Mouse (Mus musculus): ENCODE measurements around the gene Scube1. TPM values are rescaled to one million over a fixed set of nuclear protein-coding genes. Genes with fewer than 3 reads are reported as not detected.

The Scube1 gene
- polyA plus RNA-seq, 1 experiment = 1.3 TPM

- no peak overlapping the region for H3K4me3 ChIP-seq (ENCODE audit: control insufficient read depth, insufficient read depth, low read length)
- no peaks in the 10 kb centered on the region for H3K36me3 ChIP-seq (ENCODE audit: control insufficient read depth, insufficient read depth, low read length)
- no peak overlapping the region for H3K27ac ChIP-seq (ENCODE audit: control insufficient read depth, insufficient read depth, low read length)
- H3K4me1 ChIP-seq (replicated peaks; ENCODE audit: control insufficient read depth, insufficient read depth, low read length) = no peaks in the 10 kb centered on the region
- H3K27me3 ChIP-seq (ENCODE audit: control insufficient read depth, insufficient read depth, low read length) = no peaks in the 10 kb centered on the region
- 92% methylated on average over 10 of the region's 10 CpGs for WGBS
- no peak for DNase-seq
- TF ChIP-seq CTCF (IDR thresholded peaks at IDR 0.05; ENCODE audit: borderline replicate concordance, control insufficient read depth, extremely low read depth, insufficient read depth, low read length, poor library complexity) (no peak), POLR2A (IDR thresholded peaks at IDR 0.05; ENCODE audit: control insufficient read depth, extremely low read depth, insufficient read depth, low read length, poor library complexity) (no peak)
Observed at GRCm38 (mm10) chr15:83712798-83713197, 12.0 kb downstream of the Scube1 start.

- WGBS = 94% methylated on average over 5 of the region's 5 CpGs
- no peak for DNase-seq
- TF ChIP-seq CTCF (IDR thresholded peaks at IDR 0.05; ENCODE audit: borderline replicate concordance, control insufficient read depth, extremely low read depth, insufficient read depth, low read length, poor library complexity) = no peak
- no peak for TF ChIP-seq POLR2A (IDR thresholded peaks at IDR 0.05; ENCODE audit: control insufficient read depth, extremely low read depth, insufficient read depth, low read length, poor library complexity)
- Histone ChIP-seq H3K36me3 (ENCODE audit: control insufficient read depth, insufficient read depth, low read length) (no peaks in the 10 kb centered on the region), H3K4me1 (replicated peaks; ENCODE audit: control insufficient read depth, insufficient read depth, low read length) (no peaks in the 10 kb centered on the region), H3K27me3 (ENCODE audit: control insufficient read depth, insufficient read depth, low read length) (no peaks in the 10 kb centered on the region), H3K27ac (ENCODE audit: control insufficient read depth, insufficient read depth, low read length) (no peak overlapping the region), H3K4me3 (ENCODE audit: control insufficient read depth, insufficient read depth, low read length) (no peak overlapping the region)
Observed at GRCm38 (mm10) chr15:83712361-83712760, 12.5 kb downstream of the Scube1 start.

GRCm38 (mm10) chr15:83709889-83710774, 14.7 kb downstream of the Scube1 start:
- DNase-seq = no peak
- no peak overlapping the region for H3K4me3 ChIP-seq (ENCODE audit: control insufficient read depth, insufficient read depth, low read length)
- H3K27ac ChIP-seq (ENCODE audit: control insufficient read depth, insufficient read depth, low read length) = no peak overlapping the region
- H3K4me1 ChIP-seq (replicated peaks; ENCODE audit: control insufficient read depth, insufficient read depth, low read length) = no peaks in the 10 kb centered on the region
- 84% methylated on average over 23 of the region's 23 CpGs for WGBS
- H3K27me3 ChIP-seq (ENCODE audit: control insufficient read depth, insufficient read depth, low read length) = no peaks in the 10 kb centered on the region
- no peaks in the 10 kb centered on the region for H3K36me3 ChIP-seq (ENCODE audit: control insufficient read depth, insufficient read depth, low read length)
- TF ChIP-seq CTCF (IDR thresholded peaks at IDR 0.05; ENCODE audit: borderline replicate concordance, control insufficient read depth, extremely low read depth, insufficient read depth, low read length, poor library complexity) (no peak), POLR2A (IDR thresholded peaks at IDR 0.05; ENCODE audit: control insufficient read depth, extremely low read depth, insufficient read depth, low read length, poor library complexity) (no peak)

DNA sequence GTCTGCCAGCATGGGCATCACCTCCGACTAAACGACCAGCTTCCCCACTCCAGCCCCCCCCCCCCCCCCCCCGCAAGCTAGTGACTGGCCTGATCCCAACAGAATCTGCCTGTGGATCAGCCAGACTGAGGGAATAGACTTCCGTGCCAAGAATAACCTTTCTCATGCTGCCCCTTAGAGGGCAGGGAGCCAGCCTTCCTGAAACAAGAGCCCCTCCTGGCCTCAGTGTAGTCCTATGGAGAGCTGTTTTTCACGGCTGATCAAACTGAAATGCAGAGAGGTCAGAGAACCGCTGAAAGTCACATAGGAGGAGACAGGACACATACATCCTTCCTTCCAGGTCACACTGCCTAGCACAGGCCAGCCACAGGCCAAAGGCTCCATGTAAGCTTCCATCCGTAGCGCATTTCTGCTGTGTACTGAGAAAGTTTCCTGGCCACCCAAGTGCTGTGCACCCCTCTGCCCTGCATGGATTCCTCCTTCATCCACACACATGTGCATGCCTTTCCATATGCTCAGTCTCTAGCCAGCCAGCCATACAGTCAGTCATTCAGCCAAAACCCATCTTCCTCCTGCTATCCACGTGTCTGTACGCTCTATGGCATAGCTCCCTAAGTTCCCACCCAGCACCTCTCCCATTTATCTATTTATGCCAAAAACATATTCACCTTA, 18.2 kb downstream of the Scube1 start:
- TF ChIP-seq CTCF (IDR thresholded peaks at IDR 0.05; ENCODE audit: borderline replicate concordance, control insufficient read depth, extremely low read depth, insufficient read depth, low read length, poor library complexity) (no peak), POLR2A (IDR thresholded peaks at IDR 0.05; ENCODE audit: control insufficient read depth, extremely low read depth, insufficient read depth, low read length, poor library complexity) (no peak)
- H3K4me3 ChIP-seq (ENCODE audit: control insufficient read depth, insufficient read depth, low read length) = no peak overlapping the region
- DNase-seq = no peak
- 70% methylated on average over 10 of the region's 10 CpGs for WGBS
- H3K27ac ChIP-seq (ENCODE audit: control insufficient read depth, insufficient read depth, low read length) = no peak overlapping the region
- H3K27me3 ChIP-seq (ENCODE audit: control insufficient read depth, insufficient read depth, low read length) = no peaks in the 10 kb centered on the region
- no peaks in the 10 kb centered on the region for H3K4me1 ChIP-seq (replicated peaks; ENCODE audit: control insufficient read depth, insufficient read depth, low read length)
- no peaks in the 10 kb centered on the region for H3K36me3 ChIP-seq (ENCODE audit: control insufficient read depth, insufficient read depth, low read length)

GRCm38 (mm10) chr15:83700593-83700923, 24.3 kb downstream of the Scube1 start:
- Histone ChIP-seq H3K36me3 (ENCODE audit: control insufficient read depth, insufficient read depth, low read length) (no peaks in the 10 kb centered on the region), H3K4me3 (ENCODE audit: control insufficient read depth, insufficient read depth, low read length) (no peak overlapping the region), H3K4me1 (replicated peaks; ENCODE audit: control insufficient read depth, insufficient read depth, low read length) (no peaks in the 10 kb centered on the region), H3K27me3 (ENCODE audit: control insufficient read depth, insufficient read depth, low read length) (no peaks in the 10 kb centered on the region), H3K27ac (ENCODE audit: control insufficient read depth, insufficient read depth, low read length) (no peak overlapping the region)
- no peak for DNase-seq
- TF ChIP-seq POLR2A (IDR thresholded peaks at IDR 0.05; ENCODE audit: control insufficient read depth, extremely low read depth, insufficient read depth, low read length, poor library complexity) (no peak), CTCF (IDR thresholded peaks at IDR 0.05; ENCODE audit: borderline replicate concordance, control insufficient read depth, extremely low read depth, insufficient read depth, low read length, poor library complexity) (no peak)
- 94% methylated on average over 13 of the region's 13 CpGs for WGBS

DNA sequence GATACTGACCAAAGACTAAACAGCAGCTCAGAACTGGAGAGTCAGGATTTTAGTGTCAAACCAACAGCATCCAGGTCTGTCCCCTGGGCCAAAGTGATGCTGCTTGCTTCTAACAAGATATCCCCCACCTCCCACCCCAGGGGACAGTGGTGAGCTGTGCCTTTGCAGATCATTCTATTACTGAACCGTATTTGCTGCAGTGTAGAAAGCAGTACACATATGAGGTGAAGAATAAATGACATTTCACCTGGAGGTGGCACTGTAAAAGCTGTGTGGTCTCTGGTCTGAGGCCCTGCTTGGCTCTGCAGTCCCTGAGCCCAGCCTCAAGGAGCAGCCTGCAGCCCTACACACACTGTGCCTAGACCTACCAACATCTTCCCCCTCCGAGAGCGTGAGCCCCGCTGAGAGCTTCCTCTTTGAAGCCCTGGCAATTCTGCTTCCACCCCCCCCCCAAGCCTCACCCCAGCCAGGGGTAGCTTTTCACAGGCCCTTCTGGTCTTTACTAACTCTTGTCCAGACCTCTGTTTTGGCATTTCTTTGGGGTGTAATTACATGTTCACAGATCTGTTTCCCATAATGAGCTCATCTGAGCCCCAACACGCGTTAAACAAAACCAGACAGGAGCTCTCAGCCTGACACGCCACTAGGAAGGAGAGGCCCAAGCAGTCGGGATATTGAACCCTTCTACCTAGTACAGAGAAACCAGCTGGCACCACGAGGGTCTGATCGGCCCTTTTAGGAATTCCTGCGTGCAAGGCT, 24.8 kb downstream of the Scube1 start:
- Histone ChIP-seq H3K36me3 (ENCODE audit: control insufficient read depth, insufficient read depth, low read length) (no peaks in the 10 kb centered on the region), H3K4me3 (ENCODE audit: control insufficient read depth, insufficient read depth, low read length) (no peak overlapping the region), H3K4me1 (replicated peaks; ENCODE audit: control insufficient read depth, insufficient read depth, low read length) (no peaks in the 10 kb centered on the region), H3K27ac (ENCODE audit: control insufficient read depth, insufficient read depth, low read length) (no peak overlapping the region), H3K27me3 (ENCODE audit: control insufficient read depth, insufficient read depth, low read length) (no peaks in the 10 kb centered on the region)
- WGBS = 61% methylated on average over 11 of the region's 11 CpGs
- no peak for DNase-seq
- TF ChIP-seq CTCF (IDR thresholded peaks at IDR 0.05; ENCODE audit: borderline replicate concordance, control insufficient read depth, extremely low read depth, insufficient read depth, low read length, poor library complexity) (no peak), POLR2A (IDR thresholded peaks at IDR 0.05; ENCODE audit: control insufficient read depth, extremely low read depth, insufficient read depth, low read length, poor library complexity) (no peak)

Data from thymus, adult 2 months (tissue).